In the genomic region with DNA sequence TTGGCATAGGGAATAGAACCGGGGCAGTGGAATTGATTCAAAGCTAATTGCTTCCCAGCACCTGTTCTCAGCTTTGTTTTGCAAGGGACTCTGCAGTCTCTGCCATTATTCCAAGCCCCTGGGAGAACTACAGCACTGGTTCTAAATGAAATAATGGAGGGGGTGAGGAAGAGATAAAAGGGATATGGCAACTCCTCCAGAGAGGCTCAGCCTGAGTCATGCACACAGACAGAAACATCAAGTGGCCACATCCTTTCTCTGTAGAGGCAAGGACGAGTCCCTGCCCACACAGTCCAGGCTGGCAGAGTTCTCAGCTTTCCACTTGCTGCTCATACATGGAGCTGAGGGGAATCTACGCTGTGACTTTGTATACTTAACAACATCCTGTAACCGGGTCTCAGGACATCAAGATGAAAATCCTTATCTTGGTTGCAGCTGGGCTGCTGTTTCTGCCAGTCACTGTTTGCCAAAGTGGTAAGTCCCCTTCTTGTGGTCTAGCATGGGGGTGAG, we compare ENCODE assay signal across 9 mouse cellular contexts. TPM values are rescaled to one million over a fixed set of nuclear protein-coding genes. Genes with fewer than 3 reads are reported as not detected.
DNase-seq lines count a peak whose midpoint lies in the region; ATAC-seq lines count a peak whose summit lies in the region.
"Had no signal": no experiment of that assay in that cellular context is flagged by ENCODE, and none has a peak within 500 bp of the region (broad histone marks: within the 10 kb centered on the region; RNA-seq: fewer than 3 reads in every experiment).

A gene (plus strand): TSS at position 200 of the 510 bp plus-strand sequence.

- H3K27me3 ChIP-seq in midbrain, embryonic 16.5 days (ENCODE audit: control insufficient read depth, insufficient read depth, low read depth, low read length): no peaks in the 10 kb centered on the region
- no peaks in the 10 kb centered on the region for H3K27me3 ChIP-seq in midbrain, embryonic 11.5 days (ENCODE audit: control insufficient read depth, insufficient read depth, low read length)

- no peak within 1 kb of the TSS for H3K4me2 ChIP-seq in midbrain, embryonic 16.5 days (ENCODE audit: low read length)
- no peak within 1 kb of the TSS for H3K4me2 ChIP-seq in midbrain, embryonic 11.5 days

- peaks cover 4% of the 10 kb centered on the region; the same call in 1 of the 2 replicates for H3K4me1 ChIP-seq in midbrain, embryonic 16.5 days (ENCODE audit: control insufficient read depth, insufficient read depth, low read length)
- no peaks in the 10 kb centered on the region for H3K4me1 ChIP-seq in midbrain, embryonic 11.5 days (ENCODE audit: control insufficient read depth, insufficient read depth, low read length)

- H3K27ac ChIP-seq in midbrain, embryonic 16.5 days (ENCODE audit: low read length): no peak within 1 kb of the TSS
- H3K27ac ChIP-seq in midbrain, embryonic 11.5 days (ENCODE audit: low read depth, low read length): no peak within 1 kb of the TSS

- H3K9me3 ChIP-seq in midbrain, embryonic 16.5 days (replicated peaks; ENCODE audit: control insufficient read depth, low read length, poor library complexity, severe bottlenecking): no peaks in the 10 kb centered on the region
- H3K9me3 ChIP-seq in midbrain, embryonic 11.5 days (ENCODE audit: control insufficient read depth, low read length): no peaks in the 10 kb centered on the region

- WGBS in midbrain, embryonic 16.5 days: 57% methylated on average over 4 of the region's 4 CpGs
- 68% methylated on average over 4 of the region's 4 CpGs for WGBS in midbrain, embryonic 11.5 days

- intact Hi-C loops in left cerebral cortex, postnatal 14 days (cut with DNase I): no loop called here
- intact Hi-C loops in heart, postnatal 36 days (cut with DNase I): no loop called here

- no peak within 1 kb of the TSS for H3K4me3 ChIP-seq in midbrain, embryonic 16.5 days (ENCODE audit: low read depth, low read length)
- no peak within 1 kb of the TSS for H3K4me3 ChIP-seq in midbrain, embryonic 11.5 days (ENCODE audit: low read depth, low read length)

- no peaks in the 10 kb centered on the region for H3K36me3 ChIP-seq in midbrain, embryonic 16.5 days (ENCODE audit: control insufficient read depth, insufficient read depth, low read length)
- peaks cover 6% of the 10 kb centered on the region; the same call in 1 of the 2 replicates for H3K36me3 ChIP-seq in midbrain, embryonic 11.5 days (ENCODE audit: control insufficient read depth, insufficient read depth, low read length)

- peak; percentile 40 to 66 for DNase-seq in layer of hippocampus, adult 18-20 months (ENCODE audit: low spot score in 2 of 2)
- no peak for DNase-seq in layer of hippocampus, adult 9-10 months (ENCODE audit: low spot score)
- peak; percentile 13 to 38 for DNase-seq in left cerebral cortex, postnatal 14 days (ENCODE audit: low spot score in 2 of 2)
- peak; percentile 44 to 74 for DNase-seq in natural killer cell, adult 2 months (ENCODE audit: low spot score in 2 of 2)
- DNase-seq in midbrain, embryonic 11.5 days (ENCODE audit: low spot score, missing footprints): no peak
- no peak for DNase-seq in heart, postnatal 36 days
- DNase-seq: kidney, postnatal 14 days had no signal

- H3K9ac ChIP-seq in midbrain, embryonic 16.5 days (ENCODE audit: low read depth, low read length): no peak within 1 kb of the TSS
- H3K9ac ChIP-seq in midbrain, embryonic 11.5 days (ENCODE audit: low read length): no peak within 1 kb of the TSS

- ATAC-seq in activated CD4-positive, CD25-positive, alpha-beta regulatory T cell, adult 4 months: peak; percentile 93
- ATAC-seq in midbrain, embryonic 16.5 days: no peak
- no peak for ATAC-seq in midbrain, embryonic 11.5 days (ENCODE audit: low FRiP score)

RNA-seq across cellular contexts. Expression of the gene that starts here (rescaled TPM):
- under 1 TPM; 0.32 to 0.38 TPM for total RNA-seq in layer of hippocampus, adult 18-20 months (2021)
- 1 to 10 TPM; 8.3 to 9.3 TPM for polyA plus RNA-seq in activated CD4-positive, CD25-positive, alpha-beta regulatory T cell, adult 4 months (2017; shearing (Covaris generic))
- total RNA-seq in left cerebral cortex, postnatal 14 days (2021): under 1 TPM; 0.30 to 0.35 TPM
- 0.30 and 0.40 TPM in 2 replicates for polyA plus RNA-seq in midbrain, embryonic 16.5 days (2015; fragmentation: Nextera tagmentation; extraction: Ambion mirVana)
- polyA plus RNA-seq in midbrain, embryonic 11.5 days (2014; fragmentation: Nextera tagmentation; extraction: Ambion mirVana): 2.9 and 3.0 TPM in 2 replicates
- total RNA-seq in heart, postnatal 36 days (2021): under 1 TPM in 1 of 2 experiments, not detected in 1; 0.11 TPM

Comparison
In these comparisons a context has a peak if more than half of its experiments do, and no peak if none do; other contexts are left out.
1. Peak in DNase-seq in layer of hippocampus, adult 18-20 months; RNA of the gene not detected or under 1 TPM.
2. Peak in DNase-seq in left cerebral cortex, postnatal 14 days; RNA of the gene not detected or under 1 TPM.
3. DNase-seq: peak in natural killer cell, adult 2 months (2 of 2); none in layer of hippocampus, adult 9-10 months (single experiment), midbrain, embryonic 11.5 days (single experiment) and heart, postnatal 36 days (0 of 2).